Comparison of ENCODE assay signal across 18 mouse cellular contexts in genomic region chr10:95574994-95575393, GRCm38 (mm10).
"Had no signal": no experiment of that assay in that cellular context is flagged by ENCODE, and none has a peak within 500 bp of the region (broad histone marks: within the 10 kb centered on the region; RNA-seq: fewer than 3 reads in every experiment).

No protein-coding gene starts in this region.

- H3K27me3 ChIP-seq: midbrain, embryonic 12.5 days; neural tube, embryonic 13.5 days; neural tube, embryonic 15.5 days had no signal

- H3K9me3 ChIP-seq: midbrain, embryonic 10.5 days; midbrain, embryonic 12.5 days; neural tube, embryonic 13.5 days; neural tube, embryonic 15.5 days had no signal

- H3K4me3 ChIP-seq: midbrain, embryonic 10.5 days; midbrain, embryonic 12.5 days; myocyte; neural tube, embryonic 13.5 days; neural tube, embryonic 15.5 days had no signal

- H3K27ac ChIP-seq: midbrain, embryonic 12.5 days; neural tube, embryonic 13.5 days; neural tube, embryonic 15.5 days had no signal

- H3K9ac ChIP-seq: lung, embryonic 14.5 days; midbrain, embryonic 12.5 days; neural tube, embryonic 13.5 days; neural tube, embryonic 15.5 days had no signal

- ATAC-seq: midbrain, embryonic 16.5 days had no signal

- DNase-seq: lung, embryonic 14.5 days; lung, postnatal 10 days; lung, postnatal 4 days; midbrain, embryonic 14.5 days; retina, postnatal 1 day; right cerebral cortex, adult 18-20 months; right cerebral cortex, postnatal 25 days; right cerebral cortex, postnatal 4 days; spleen, adult 18-20 months; thymus, adult 18-20 months; thymus, postnatal 14 days; thymus, postnatal 36 days had no signal

- H3K36me3 ChIP-seq: midbrain, embryonic 10.5 days; midbrain, embryonic 12.5 days; neural tube, embryonic 13.5 days; neural tube, embryonic 15.5 days had no signal

- H3K4me2 ChIP-seq: lung, embryonic 14.5 days; midbrain, embryonic 12.5 days; neural tube, embryonic 13.5 days; neural tube, embryonic 15.5 days had no signal
